ENCODE assay signal across 8 mouse cellular contexts in the genomic region with DNA sequence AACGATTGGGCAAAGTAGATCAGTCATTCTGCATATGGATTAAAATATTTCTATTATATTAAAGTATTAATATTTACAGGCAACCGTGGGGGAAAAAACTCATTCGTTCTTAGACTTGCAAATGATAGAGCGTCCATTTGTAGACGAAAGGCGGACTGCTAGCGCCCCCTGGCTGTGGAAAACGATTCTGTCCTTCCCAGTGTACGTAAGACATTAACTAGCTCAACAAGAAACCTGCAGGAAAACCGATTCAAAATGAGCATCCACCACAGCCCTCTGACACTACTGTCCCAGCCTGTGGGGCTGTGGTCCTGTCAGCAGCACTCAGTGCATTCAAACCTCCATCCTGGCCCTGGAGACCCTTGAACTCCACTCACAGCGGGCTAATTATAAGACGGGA. TPM values are rescaled to one million over a fixed set of nuclear protein-coding genes. Genes with fewer than 3 reads are reported as not detected.
A peak's percentile ranks its signal among the peaks of the same experiment; 100 is the strongest.
DNase-seq lines count a peak whose midpoint lies in the region.

No protein-coding gene starts in this region.

- DNase-seq in A20 (ENCODE audit: low read depth, low spot score), result peak; percentile 56
- DNase-seq in adrenal gland, postnatal 10 days, result peak; percentile 93
- peak; percentile 80 for DNase-seq in embryo, embryonic 9.5 days (ENCODE audit: extremely low spot score)
- DNase-seq in heart, adult 9 months (ENCODE audit: low spot score in 2 of 2), result peak; percentile 15 to 67
- DNase-seq in layer of hippocampus, adult 11-12 months (ENCODE audit: low spot score), result peak; percentile 88
- DNase-seq in lung, postnatal 10 days, result peak; percentile 88
- peak; percentile 88 for DNase-seq in retina, postnatal 1 day
- peak; percentile 74 to 82 for DNase-seq in thymus, postnatal 36 days

RNA-seq across cellular contexts. Expression of gene Gfra1, which starts 13.7 kb away (rescaled TPM):
- 10 to 100 TPM in 1 of 2 experiments, 1 to 10 TPM in 1; 5.6 to 11.9 TPM for total RNA-seq in adrenal gland, postnatal 10 days (2021)

RNA-seq across cellular contexts. Expression of gene Ccdc172, which starts 42.4 kb away (rescaled TPM):
- total RNA-seq in adrenal gland, postnatal 10 days (2021), result not detected

Comparison
In these comparisons a context has a peak if more than half of its experiments do, and no peak if none do; other contexts are left out.
1. Peak in every context shown above with its lines: DNase-seq.
2. DNase-seq: peak in every context shown above with its lines; median percentile 93 in adrenal gland, postnatal 10 days; 88 in layer of hippocampus, adult 11-12 months; 88 in lung, postnatal 10 days; 88 in retina, postnatal 1 day; 80 in embryo, embryonic 9.5 days; 78 in thymus, postnatal 36 days; 56 in A20; 41 in heart, adult 9 months.